26 mouse cellular contexts compared by ENCODE assay signal in genomic region chr12:83732225-83732624, GRCm38 (mm10). TPM values are rescaled to one million over a fixed set of nuclear protein-coding genes. Genes with fewer than 3 reads are reported as not detected.
"Had no signal": no experiment of that assay in that cellular context is flagged by ENCODE, and none has a peak within 500 bp of the region (broad histone marks: within the 10 kb centered on the region; RNA-seq: fewer than 3 reads in every experiment).

No protein-coding gene starts in this region.

- DNase-seq: forebrain, postnatal 0 days; gastrocnemius, postnatal 14 days; gastrocnemius, postnatal 36 days; heart, adult 11 months; heart, adult 2 months; heart, postnatal 14 days; heart, postnatal 36 days; kidney, adult 18-20 months; kidney, postnatal 4 days; layer of hippocampus, adult 9-11 months; layer of hippocampus, postnatal 36 days; left cerebral cortex, postnatal 4 days had no signal

- H3K9ac ChIP-seq: forebrain, embryonic 15.5 days; forebrain, postnatal 0 days; heart, embryonic 13.5 days; heart, embryonic 15.5 days; hindbrain, embryonic 13.5 days; hindbrain, embryonic 15.5 days; limb, embryonic 13.5 days; limb, embryonic 15.5 days; liver, embryonic 12.5 days; liver, embryonic 14.5 days had no signal

- H3K27ac ChIP-seq: forebrain, embryonic 15.5 days; heart, adult 2 months; heart, embryonic 13.5 days; heart, embryonic 15.5 days; hindbrain, embryonic 13.5 days; hindbrain, embryonic 15.5 days; hindbrain, postnatal 0 days; kidney, postnatal 0 days; layer of hippocampus, adult 2 months; limb, embryonic 13.5 days; limb, embryonic 15.5 days; liver, embryonic 12.5 days; liver, embryonic 14.5 days had no signal

- H3K4me1 ChIP-seq: forebrain, embryonic 15.5 days; hindbrain, embryonic 13.5 days; hindbrain, embryonic 15.5 days; limb, embryonic 13.5 days; limb, embryonic 15.5 days; liver, embryonic 12.5 days had no signal

- H3K27me3 ChIP-seq: forebrain, embryonic 15.5 days; heart, embryonic 13.5 days; heart, embryonic 15.5 days; hindbrain, embryonic 13.5 days; hindbrain, embryonic 15.5 days; limb, embryonic 13.5 days; limb, embryonic 15.5 days; liver, embryonic 12.5 days had no signal

- H3K4me3 ChIP-seq: forebrain, embryonic 15.5 days; heart, adult 2 months; heart, embryonic 13.5 days; heart, embryonic 15.5 days; hindbrain, embryonic 13.5 days; hindbrain, embryonic 15.5 days; layer of hippocampus, adult 2 months; limb, embryonic 13.5 days; limb, embryonic 15.5 days; liver, embryonic 12.5 days had no signal

- H3K9me3 ChIP-seq: forebrain, embryonic 15.5 days; heart, embryonic 13.5 days; heart, embryonic 15.5 days; hindbrain, embryonic 13.5 days; hindbrain, embryonic 15.5 days; limb, embryonic 13.5 days; limb, embryonic 15.5 days; liver, embryonic 12.5 days had no signal

- H3K4me2 ChIP-seq: forebrain, embryonic 15.5 days; heart, embryonic 11.5 days; heart, embryonic 13.5 days; heart, embryonic 15.5 days; hindbrain, embryonic 13.5 days; hindbrain, embryonic 15.5 days; limb, embryonic 13.5 days; limb, embryonic 15.5 days; liver, embryonic 12.5 days had no signal

- ATAC-seq: forebrain, embryonic 15.5 days; forebrain, postnatal 0 days; hindbrain, postnatal 0 days; liver, embryonic 12.5 days had no signal

RNA-seq across cellular contexts. Expression of gene Papln, which starts 31.2 kb away (rescaled TPM):
- polyA plus RNA-seq: limb, embryonic 11.5 days had no signal
